Mouse (Mus musculus) gastrocnemius, postnatal 36 days (tissue): ENCODE measurements around the gene Ccl11. TPM values are rescaled to one million over a fixed set of nuclear protein-coding genes. Genes with fewer than 3 reads are reported as not detected.

Experiments used
- DNase-seq, 2 experiments: peaks; one replicate each; pipeline ENCODE4 v3.0.0; 2022
- intact Hi-C: fragments of 180-260 bp; cut with DNase I; formaldehyde crosslinking; loops from one replicate; pipeline ENCODE4 v1.15.1; 2025
- total RNA-seq, 2 experiments: library from RNA; stranded (reverse); gene quantifications; 2 replicates each; pipeline ENCODE4 v1.2.3; 2021

Ccl11 gene
- total RNA-seq, 2 experiments from 2014 or later, result 19.5 to 20.9 TPM

DNA sequence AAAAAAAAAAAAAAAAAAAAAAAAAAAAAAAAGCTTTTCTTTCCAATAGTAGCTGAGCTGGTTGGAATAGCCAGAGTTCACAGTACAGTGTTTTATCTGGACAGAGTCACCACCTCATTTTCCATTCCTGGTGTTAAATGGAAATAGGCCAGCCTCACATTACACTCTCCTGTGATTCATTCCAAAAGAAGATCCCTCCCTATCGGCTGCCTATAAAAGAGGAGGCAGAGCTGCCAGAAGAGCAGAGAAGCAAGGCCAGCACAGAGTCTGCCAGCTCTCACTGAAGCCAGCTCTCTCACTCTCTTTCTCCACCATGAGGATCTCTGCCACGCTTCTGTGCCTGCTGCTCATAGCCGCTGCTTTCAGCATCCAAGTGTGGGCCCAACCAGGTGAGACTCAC is 12.2 kb upstream of the Ccl11 start, which contains the start of gene Ccl7:
Gene Ccl7, plus strand, starts transcription at position 242 of the 400 bp plus-strand sequence.
- DNase-seq, result peak; percentile 41 to 42
- intact Hi-C loops, result no loop called here

DNA sequence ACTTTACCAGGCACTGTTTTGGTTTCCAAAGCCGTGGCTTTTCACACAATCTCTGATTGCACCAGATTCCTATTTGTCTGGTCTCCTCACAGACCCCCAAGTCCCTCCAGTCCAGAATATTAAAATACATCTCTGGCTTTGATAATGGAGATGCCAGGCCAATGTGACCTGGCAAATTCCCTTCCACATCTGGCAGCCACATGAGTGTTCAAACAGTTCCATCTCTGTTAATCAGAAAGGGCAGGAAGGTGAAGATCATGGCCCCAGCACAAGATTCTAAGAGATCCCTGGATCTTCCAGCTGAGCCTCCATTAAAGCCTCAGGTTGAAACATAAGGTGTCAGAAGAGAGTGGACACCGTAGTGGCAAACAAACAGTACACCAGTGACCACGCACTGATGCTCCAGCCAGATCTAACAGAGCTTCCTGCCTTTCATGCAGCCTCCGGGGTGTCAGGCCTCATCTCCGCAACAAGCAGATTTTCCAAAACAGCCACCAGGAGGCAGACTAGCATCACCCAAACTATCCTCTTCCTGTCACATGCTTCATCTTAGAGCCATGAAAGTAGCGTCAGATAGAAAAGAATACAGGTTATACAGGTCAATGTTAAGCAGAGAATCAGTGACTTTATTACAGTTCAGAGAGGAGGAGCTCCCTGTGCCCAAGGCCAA is 9.7 kb upstream of the Ccl11 start:
- peak; percentile 35 to 58 for DNase-seq
- intact Hi-C loops, result loop anchor here (2.0 kb wide), 2 partner anchors 51 to 129 kb away; no protein-coding TSS in a partner anchor

DNA sequence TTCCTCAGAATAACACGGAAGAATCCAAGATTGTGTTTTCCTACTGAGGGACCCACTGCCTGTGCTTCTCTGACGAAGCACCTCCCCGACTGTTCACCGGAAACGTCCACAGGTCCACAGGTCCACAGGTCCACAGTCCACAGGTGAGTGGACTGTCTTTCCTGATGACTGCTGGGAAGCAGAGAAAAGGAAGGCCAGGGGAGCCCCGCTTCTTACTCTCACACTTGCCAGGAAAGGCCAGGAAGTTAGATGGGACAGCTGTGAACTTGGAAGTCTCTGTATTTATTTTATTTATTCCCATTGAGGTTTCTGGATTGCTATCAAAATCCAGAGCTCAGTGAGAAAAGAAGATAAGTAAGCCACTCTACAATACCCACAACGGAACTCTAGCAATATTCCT is 3.8 kb upstream of the Ccl11 start:
- DNase-seq, result no peak
- intact Hi-C loops, result no loop called here

DNA sequence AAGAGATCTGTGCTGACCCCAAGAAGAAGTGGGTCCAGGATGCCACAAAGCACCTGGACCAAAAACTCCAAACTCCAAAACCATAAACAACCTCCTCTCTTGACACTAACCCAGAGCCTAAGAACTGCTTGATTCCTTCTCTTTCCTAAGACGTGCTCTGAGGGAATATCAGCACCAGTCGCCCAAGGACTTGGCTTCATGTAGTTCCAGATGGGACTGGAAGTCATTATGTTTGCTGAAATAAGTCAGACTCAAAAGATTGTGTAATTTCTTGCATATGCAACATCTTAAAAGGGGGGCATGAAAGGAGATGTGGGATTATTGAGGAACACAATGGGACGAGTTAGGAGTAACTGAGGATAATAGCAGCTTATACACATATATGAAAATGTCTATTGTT is 4.6 kb downstream of the Ccl11 start:
- no peak for DNase-seq
- intact Hi-C loops, result no loop called here

DNA sequence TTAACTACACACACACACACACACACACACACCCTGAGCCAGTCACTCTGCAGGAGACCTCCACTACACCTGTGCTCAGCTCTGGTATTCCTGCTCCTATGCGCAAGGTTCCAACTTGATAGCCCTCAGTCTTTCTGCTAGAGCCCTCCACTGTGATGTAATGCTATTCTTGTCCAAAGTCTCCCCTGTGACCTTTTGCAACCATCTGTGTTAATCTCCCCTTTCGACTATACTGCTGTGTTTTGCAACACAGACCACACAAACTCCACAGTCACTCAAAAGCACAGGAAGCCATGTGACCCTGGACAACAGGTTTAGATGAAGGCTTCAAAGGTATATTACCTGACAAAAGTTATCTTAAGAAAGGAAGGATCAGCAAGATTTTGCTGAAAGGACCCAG is 5.8 kb downstream of the Ccl11 start:
- no peak for DNase-seq
- intact Hi-C loops, result no loop called here

DNA sequence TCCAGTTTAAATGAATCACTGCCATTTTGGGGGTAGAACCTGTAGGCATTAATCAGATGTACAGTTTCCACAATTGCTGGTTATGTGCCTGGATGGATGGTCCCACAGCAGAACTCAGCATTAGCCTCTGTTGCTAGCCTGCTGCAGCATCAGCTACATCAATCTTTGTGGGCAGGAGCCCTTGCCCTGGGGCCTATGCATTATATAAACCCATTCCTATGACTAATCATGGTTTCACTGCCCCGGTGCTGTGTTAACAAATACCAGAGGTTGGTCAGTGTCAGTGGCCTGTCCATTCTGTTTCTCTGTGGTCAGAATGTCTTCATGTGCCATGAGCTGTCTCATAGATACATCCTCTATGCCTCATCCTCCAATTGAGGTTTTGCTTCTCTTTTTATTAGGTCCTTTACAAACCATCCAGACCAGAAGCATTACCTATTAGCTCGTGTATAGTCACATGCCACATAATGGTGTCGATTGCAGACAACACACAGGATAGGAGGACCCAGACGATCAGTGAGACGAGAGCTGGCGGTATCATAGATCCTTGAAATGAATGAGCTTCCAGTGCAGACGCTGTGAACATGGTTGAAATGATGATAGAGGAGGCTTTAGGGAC is 9.4 kb downstream of the Ccl11 start:
- intact Hi-C loops, result no loop called here
- DNase-seq, result no peak

DNA sequence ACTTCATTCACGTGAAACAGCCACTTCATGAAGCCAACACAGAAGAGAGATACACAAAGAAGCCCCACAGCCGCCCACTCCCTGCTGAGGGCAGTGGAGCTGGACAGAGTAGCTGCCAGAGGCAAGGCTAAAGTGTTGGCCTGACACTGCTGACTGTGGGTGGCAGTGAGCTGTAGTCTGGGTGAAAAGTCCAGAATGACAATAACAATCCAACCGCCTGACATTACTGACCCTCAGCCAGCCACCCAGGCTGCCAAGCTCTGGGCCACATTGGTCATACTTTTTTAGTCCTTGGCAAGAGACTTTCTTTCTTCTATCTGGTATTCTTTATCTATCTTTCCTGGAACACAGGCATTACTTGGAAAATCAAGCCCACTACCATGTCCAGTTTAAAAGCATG is 13.5 kb downstream of the Ccl11 start:
- DNase-seq, result no peak
- intact Hi-C loops, result no loop called here

DNA sequence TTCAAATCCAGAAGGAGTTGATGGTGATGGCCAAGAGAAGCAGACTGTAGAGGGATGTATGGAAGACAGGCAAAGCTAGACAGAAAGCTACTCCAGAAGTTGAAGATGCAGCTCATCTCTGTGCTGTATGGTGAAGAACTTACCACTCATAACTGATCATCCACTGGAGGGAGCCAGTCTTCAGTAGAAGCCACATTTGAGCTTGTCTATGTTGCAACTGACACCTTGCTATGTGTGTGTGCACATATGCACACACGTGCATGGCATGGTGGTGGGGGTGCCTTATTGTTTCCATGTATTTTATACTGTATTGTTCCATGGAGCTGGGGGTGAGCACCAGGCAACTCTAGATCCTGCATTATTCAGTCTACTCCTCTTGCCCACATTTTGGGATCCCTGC is 14.8 kb downstream of the Ccl11 start:
- no peak for DNase-seq
- intact Hi-C loops, result no loop called here

DNA sequence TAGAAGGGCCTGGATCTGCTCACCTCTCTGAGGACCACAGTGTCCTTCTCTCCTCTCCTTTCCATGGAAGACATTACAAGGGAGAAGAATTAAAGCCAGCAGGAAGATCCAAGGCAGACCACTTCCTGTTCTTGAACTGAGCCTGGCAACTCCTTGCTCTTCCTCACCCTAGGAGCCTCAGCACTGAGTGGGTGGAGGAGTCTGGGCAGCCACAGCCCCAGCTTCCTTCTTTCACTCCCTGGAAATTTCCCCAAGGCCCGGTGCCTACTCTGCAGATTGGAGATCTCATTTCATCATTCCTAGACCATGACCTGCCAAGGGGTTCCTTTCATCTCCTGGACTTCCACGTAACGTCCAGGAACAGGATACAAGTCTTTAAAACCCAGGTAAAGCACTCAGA is 15.4 kb downstream of the Ccl11 start:
- DNase-seq, result no peak
- intact Hi-C loops, result no loop called here

DNA sequence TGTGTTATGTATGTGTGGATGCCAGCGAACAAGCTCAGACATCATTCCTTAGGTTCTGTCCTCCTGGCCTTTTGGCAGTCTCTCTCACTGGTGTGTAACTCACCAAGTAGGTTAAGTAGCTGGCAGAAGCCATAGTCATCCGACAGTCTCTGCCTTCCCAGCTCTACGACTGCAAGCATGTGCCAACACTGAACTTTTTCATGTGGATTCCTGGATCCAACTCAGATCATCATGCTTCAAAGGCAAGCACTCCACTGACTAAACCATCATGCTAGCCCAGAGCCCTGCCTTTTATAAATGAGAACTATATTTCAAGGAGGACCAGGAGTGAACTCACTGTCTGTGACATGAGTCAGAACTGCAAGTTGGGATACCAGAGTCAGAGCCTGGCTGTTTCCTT is 16.1 kb downstream of the Ccl11 start:
- DNase-seq, result no peak
- intact Hi-C loops, result no loop called here

DNA sequence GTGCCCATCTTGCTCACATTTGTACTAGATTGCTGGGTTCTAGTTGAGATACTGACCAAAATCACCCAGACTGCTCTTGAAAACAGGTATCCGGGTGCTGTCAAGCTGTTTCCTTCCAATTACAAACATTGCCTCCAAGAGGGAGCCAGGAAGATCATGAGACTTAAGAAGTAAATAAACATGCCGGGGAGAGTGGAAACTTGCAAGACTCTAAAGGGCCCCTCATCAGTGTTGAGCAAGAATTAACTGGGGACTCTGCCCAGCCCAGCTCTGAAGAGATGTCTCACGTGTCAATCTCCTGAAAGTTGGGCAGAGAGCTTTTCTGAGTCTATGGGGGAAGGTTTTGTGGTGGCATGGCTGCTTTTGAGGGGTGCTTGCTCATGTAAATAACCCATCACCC is 19.4 kb downstream of the Ccl11 start:
- no peak for DNase-seq
- intact Hi-C loops, result no loop called here

DNA sequence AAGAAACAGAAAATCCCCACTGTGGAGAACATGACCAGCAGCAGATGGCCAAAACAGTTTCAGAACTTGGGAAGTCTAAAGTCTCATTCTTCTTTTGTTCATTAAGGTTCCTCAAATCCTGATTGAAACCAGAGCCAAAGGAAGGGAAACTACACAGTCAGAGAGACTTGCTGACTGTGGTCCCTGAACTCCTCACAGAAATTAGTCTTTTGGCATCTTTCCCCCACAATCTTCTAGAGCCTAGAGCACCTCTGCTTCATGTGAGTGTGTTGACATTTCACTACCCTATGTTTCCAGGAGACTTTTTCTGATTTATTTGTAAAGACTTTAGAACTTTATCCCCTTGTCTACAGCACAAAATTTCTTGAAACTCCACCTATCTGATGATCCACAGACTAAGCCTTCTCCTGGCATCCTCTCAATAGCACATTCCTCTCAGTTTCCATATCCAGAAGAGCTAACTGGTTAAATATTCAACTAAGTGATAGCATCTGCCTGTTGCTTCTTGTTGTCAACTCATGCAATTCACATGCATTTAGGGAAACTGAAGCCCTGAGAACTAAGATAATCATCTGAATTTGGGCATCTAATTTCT is 20.6 kb downstream of the Ccl11 start:
- no peak for DNase-seq
- intact Hi-C loops, result no loop called here

DNA sequence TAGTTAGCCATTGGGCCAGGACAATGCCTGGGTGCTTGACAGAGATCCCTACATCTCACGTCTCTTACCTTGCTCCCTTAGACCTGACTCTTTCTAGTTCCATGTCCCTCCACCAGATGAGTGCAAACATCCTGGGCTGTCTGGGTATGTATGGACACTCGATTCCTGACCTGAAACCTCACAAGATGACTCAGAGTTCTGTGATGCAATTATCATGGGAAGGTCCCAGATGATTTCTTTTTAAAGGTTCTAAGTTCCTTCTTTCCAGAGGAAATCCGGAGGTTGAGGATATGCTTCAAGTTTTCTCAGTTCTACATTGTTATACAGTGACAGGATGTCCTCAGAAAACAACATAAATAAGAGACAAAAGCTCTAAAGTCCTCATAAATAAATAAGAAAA is 23.2 kb downstream of the Ccl11 start:
- intact Hi-C loops, result no loop called here
- DNase-seq, result no peak

DNA sequence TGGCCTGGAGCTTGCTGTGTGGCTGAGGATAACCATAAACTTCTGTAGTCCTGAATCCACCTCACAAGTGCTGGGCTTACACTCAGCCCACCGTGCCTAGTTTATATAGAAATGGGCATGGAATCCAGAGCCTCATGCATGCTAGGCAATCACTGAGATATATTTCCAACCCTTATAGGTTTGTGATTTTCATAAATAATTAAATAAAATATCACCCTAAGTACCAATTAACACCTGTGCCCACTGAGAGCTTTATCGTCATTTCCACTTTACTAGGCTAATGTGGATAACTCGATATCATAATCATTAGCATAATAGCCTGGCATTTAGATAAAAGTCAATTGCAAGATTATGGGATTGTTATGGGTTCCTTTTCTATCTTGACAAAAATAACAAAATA is 26.7 kb downstream of the Ccl11 start:
- no peak for DNase-seq
- intact Hi-C loops, result no loop called here

DNA sequence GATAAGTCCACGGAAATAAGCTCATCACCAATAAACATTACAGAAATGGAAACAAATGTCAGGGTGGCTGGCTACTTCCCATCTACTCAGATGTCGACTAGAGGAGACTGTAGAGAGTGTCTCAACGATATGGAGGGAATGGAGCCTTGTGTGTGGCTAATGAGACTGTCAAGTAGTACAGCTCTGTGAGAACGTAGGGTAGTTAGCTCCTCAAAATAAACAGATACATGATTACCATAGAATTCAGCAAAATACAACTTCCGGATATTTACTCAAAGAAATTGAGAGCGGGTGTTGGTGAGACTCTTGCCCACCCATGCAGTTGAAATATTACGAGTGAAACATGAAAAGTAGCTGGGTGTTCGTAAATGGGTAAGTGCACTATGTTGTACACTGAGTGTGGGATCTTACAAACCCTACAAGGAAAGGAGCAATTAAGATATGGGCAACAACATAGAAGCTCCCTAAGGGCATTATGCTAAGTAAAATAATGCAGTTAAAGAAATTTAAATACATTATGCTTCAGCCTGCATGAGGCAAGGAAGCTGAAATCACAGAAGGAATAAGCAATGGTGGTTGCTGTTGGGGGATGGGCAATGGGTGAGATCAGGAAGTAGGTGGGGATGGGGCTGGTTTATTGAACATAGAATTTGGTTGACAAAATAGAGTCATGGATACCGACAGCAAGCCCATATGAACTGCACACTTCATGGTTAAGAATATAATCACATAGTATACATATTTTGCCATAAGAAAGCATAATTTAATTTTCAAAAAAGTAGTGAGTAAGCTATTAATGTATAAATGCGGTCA is 42.1 kb downstream of the Ccl11 start:
- intact Hi-C loops, result no loop called here
- DNase-seq, result no peak

DNA sequence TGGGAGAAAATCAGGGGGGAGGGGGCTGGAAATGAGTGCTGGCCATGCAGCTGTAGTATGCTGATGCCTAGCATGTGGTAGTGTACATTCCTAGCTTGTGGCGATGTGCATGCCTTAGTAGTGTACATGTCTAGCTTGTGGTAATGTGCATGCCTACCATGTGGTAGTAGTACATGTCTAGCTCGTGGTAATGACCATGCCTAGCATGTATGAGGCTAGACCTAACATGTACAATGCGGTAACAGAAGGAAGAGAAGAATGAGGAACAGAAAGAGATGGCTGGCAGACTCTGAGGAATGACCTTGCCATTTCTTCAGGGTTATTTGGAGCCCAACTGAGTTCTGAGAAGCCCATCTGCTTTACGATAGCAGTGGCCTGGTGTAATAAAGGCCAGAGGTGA is 43.5 kb downstream of the Ccl11 start:
- intact Hi-C loops, result no loop called here

DNA sequence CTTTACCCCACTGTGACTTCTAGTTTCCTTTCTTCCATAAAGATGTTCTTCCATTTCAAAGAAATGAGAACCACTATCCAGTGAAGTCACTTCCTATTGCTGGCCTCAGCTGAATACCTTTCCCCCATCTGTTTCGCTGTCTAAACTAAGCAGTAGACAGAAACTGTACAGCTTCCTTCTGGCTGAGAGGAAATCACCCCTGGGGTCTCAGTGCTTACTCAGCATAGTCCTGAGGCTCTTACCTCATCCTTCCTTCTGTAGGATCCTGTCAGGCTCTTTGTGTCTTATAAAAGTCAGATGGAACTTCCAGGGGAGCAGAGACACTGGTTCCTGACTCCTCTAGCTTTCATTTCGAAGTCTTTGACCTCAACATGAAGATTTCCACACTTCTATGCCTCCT is 43.9 kb downstream of the Ccl11 start, which contains the start of gene Ccl12:
Gene Ccl12, plus strand, starts transcription at position 317 of the 400 bp plus-strand sequence.
- intact Hi-C loops, result no loop called here
- DNase-seq, result no peak

More for the DNA sequence above, 43.5 kb downstream of the Ccl11 start:
- no peak for DNase-seq

DNA sequence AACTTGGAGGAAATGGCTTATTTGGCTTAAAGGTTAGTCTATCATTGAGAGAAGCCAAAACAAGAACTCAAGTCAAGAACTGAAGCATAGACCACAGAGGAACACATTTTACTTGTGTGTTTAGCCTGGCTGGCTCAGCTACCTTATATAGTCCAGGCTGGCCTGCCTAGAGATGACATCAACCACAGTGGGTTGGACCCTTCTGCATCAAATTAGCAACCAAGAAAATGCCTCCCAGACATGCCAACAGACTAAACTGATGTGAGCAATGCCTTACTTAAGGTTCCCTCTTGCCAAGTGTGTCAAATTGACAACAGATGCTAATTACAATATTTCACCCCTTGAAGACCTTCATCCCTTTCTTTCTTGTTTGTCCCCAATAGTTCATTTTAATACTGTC is 52.0 kb downstream of the Ccl11 start:
- intact Hi-C loops, result no loop called here
- no peak for DNase-seq

DNA sequence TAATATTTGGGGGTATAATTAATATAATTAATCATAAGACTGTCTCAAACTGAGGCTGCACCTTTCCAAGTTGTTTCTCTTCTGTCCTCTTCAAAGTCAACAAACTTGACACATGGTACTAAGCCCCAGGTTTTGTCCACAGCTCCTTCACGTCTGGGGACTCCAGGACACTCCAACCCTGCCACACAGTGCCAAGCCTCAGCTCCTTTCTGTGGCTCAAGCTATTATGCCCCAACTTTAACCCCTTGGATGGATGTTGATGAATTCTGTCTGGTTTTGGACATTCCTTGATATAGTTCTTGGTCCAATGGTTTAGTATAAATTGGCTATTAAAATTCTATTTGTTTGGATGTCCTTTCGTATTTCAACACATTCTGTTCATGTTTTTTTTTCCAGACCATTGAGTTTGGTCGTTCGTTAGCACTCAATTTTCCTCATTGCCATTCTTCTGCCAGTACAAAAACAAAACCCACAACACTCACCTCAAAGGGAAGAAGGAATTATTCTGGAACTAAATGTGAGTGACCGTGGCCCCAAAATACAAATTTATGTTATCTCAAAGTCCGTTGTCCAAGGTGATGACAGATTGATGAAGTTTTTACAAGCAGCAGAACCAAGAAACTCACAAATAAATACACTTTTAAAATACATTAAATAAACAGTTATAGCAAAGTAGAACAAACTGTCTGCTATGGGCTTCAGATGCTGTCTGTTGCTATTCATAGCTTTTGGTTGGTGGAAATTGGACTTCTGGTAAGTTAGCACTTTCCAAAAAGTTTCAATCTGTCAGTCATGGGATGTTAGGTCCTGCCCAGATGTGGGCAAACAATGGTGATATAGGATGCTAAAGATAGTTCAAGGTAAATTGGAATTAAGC is 53.0 kb downstream of the Ccl11 start:
- intact Hi-C loops, result no loop called here

More for the DNA sequence above, 53.0 kb downstream of the Ccl11 start:
- DNase-seq, result no peak
